Mouse (Mus musculus): ENCODE data around the gene Lpin1. TPM values are rescaled to one million over a fixed set of nuclear protein-coding genes. Genes with fewer than 3 reads are reported as not detected.

Gene Lpin1
- total RNA-seq, 2 experiments from 2014 or later = 21.6 to 23.4 TPM

DNA sequence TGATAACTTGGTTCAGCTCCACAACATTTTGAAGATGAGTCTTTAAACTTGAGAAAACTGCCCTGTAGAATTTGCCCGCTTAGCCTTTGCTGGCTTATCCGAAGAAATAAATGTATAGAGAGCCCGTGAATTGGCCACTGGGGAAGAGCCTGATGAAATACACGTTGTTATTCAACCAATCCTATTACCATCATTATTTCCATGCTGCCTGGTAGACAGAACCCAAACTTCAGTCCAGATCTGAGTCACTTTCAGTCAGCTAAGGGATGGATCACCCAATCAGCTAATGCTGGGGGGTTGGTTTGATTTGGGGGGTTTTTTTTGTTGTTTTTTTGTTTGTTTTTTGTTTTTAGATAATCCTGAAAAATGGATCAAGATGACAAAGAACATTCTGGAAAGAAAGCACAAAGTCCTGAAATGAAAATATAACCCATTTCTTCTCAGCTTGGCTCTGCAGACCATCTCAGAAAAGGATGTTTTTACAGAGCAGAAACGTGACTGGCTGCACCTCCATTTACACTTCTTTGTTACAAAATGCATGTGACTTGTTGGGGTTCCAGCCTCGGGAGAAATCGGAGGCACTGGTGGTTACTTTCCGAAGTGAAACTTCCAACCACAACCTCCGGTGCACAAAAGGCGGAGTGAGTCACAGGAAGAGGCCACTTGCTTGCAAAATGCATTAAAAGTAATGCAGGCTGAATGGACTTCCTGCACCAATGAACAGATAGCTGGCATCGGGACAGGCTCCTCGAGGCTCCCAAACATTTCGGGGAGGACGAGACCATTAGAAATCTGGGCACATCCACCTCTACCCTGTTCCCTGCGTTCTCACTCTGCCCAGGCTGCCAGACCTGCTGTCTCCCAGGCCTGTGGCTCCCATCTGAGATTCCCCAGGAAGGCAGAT, 78.6 kb downstream of the Lpin1 start:
- no peak for DNase-seq (ENCODE audit: low spot score in 2 of 2)

DNA sequence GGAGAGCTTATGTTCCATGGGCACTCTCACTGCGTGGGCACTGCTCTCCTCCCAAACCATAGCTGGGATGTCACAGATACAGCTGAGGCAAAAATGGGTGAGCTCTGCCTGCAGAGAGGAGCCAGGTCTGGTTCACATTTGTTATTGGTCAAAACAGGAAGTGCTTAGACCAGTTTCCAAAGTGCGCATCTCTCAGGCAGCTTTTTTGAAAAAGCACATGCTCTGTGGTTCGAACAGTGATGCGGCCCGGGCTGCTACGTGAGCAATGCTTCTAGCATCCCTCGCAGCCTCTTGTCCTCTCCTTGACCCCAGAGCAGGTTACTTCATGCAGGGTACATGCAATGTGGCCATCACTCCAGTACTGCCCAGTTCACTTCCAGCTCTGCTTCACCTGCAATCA, 82.1 kb downstream of the Lpin1 start:
- no peak for DNase-seq (ENCODE audit: low spot score in 2 of 2)

DNA sequence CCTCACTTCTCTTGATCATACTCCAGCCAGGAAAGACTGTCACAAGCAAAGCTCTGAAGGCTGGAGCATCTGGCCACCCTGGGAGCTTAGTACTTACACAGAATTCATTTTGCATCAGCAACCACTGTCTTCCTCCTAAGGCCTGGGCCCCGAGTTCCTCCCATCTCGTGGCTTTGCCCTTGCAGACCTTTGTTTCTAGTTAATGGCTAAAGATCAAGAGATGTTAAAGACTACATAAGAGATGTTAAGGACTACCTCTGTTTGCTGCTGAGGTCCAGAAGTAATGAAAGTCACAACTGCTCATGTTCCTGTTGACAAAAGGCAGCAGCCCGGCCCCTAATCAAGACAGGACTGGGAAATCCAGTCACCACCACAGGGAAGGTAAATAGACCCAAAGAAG, 82.8 kb downstream of the Lpin1 start:
- DNase-seq (ENCODE audit: low spot score in 2 of 2) = no peak

DNA sequence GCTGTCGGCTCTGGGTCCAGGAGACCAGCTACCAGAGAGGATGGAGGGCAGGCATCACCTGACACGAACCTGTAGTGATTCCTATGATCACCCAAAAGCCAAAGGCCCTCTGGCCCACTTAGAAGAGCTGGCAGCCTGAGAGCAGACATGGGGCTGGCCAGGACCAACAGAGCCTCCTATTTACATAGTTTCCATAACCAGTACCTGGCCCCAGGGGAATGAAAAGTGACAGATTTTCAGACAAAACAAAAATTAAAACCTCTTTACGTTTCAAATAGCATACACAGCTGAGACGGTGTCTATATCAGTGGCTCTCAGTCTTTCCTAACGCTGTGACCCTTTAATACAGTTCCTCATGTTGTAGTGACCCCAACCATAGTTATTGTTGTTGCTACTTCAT, 83.9 kb downstream of the Lpin1 start:
- DNase-seq (ENCODE audit: low spot score in 2 of 2) = no peak

DNA sequence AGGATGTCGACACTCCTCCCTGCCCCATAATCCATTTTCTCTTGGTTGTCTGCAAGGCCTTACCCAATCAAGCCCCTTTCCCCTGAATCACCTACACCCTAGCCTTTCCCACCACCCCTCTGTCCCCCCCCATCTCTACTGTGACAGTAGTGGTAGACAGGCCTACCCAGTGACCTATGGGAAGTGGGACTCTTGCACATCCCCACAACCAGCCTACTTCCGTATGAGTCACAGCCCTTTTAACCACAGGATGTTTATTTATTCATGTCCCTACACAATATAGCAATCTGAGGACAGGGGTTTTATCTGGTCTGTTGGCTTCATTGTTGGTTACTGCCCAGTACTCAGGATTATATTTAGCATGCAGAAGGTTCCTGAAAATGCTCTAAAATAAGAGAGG, 84.6 kb downstream of the Lpin1 start:
- no peak for DNase-seq (ENCODE audit: low spot score in 2 of 2)

DNA sequence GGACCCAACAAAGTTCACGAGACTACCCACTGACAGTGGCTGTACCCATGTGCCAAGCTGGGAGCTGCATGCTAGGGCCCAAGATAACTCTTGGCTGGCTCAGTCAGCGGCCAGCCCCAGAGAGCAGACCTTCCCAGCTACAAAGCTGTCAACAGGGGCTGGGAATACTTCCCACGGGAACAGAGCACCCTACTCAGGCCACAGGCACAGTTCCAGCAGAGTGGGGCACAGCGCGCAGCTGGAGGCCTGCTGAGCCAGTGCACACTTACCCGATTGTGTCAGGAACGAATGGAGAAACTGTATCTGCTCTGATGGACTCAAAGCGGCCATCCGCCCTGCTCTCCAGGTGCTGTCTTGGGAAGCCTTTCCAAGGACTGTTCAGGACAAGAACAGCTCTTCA, 95.6 kb downstream of the Lpin1 start:
- no peak for DNase-seq (ENCODE audit: low spot score in 2 of 2)

DNA sequence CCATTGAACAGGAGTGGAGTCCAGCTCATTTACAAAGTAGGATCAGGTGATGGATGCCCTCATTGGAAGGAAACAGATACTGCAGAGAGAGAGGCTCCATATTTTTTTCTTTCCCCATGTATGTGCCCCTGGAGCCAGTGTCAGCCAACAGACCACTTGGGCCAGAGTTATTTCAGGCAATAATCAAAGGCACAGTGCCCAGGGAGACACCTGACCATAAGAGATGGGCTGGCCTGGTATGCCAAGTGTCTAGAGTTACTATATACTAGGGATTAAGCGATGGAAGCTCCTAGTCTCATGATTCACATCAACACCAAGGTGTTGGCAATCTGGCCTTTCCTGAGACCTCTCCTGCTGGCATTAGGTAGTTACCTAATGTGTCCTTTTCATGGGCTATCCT, 97.8 kb downstream of the Lpin1 start:
- DNase-seq (ENCODE audit: low spot score in 2 of 2) = no peak

DNA sequence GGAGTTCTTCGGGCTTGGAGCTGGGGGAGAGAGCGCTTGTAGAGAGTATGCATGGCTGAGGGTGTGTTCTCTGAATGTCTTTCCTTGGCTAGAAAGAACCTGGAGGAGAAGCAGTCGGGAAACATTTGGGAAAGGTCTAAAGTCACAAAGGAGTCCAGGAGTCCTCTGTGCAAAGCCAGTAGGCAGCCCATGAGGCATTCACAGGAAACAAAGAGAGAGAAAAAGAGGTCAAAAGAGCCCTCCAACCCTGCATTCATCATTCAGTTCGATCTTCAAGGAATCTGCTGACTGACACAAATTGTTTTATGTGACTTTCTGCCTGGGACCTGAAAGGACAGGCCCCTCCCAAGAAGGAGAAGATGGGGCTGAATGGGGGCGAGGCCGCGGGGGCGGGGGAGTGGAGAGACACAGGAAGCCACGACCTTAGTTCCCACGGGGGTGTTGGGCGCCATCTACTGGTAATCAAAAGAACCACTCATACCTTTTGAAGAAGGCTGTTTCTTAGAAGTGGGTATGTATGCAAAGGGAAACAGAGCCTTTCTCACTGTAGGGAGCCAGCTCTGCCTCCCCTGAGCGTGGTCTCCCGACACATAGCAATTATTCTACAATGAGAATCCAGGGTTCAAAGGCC, 101.5 kb downstream of the Lpin1 start:
- DNase-seq (ENCODE audit: low spot score in 2 of 2) = peak in 1 of 2 experiments; percentile 33

DNA sequence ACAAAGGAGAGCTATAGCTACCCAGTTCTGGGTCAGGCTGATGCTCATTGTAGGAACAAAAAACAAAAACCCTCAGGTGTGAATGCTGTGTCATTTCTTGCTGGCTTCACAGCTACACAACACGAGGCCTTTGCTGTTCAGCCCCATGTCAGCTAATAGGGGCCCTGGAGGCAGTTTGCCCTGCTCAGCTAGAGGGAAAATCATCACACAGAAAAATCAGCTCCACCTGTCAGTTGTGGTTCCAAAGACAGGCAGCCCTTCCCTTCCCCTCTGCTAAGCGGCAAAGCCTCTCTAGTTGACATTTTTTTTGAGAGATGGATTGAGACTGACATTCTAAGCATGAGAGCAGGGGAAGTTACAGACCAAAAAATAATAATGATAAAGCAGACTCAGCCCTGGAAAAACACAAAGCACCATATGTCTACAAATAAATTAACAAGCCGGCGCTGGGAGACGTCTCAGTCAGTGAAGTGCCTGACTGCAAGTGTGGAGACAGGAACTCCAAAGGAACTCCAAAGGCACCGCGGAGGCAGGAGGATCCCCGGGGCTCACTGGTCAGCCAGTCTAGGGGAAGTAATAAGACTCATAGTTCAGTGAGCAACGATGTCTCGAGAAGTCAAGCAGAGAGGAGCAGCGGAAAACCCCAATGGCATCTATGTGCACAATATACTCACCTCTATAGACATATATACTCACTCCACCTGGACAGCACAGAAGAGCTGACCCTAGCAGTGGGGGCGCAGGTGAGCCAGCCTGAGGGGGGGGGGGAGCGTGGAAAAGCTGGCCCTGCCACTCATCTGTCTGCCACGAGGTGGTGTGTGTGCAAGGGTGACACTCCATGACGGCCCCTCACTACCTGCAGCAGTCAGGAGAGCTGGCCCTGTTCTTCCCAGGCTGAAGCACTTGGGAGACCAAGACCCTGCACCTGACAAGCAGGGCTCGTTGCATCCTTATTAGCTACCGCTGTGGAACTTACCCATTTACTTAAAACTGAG, 103.7 kb downstream of the Lpin1 start:
- DNase-seq (ENCODE audit: low spot score in 2 of 2) = no peak

DNA sequence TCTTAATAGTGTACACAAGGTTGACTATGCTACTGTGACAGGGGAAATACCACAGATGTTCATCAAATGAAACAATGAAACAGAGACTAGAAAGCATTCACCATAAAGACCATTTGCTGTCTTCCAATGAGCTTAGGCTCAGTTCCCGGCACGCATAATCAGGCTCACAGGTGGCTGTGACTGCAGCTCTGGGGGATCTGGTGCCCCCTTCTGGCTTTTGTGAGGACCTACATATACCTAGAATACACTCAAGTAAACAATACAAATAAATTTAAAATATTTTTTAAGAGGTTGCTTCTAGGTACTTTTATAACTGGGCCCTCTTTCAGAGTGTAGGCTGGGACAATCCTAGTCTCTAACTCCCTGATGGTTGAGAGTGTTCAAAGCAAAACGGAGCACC, 106.5 kb downstream of the Lpin1 start:
- DNase-seq (ENCODE audit: low spot score in 2 of 2) = no peak

DNA sequence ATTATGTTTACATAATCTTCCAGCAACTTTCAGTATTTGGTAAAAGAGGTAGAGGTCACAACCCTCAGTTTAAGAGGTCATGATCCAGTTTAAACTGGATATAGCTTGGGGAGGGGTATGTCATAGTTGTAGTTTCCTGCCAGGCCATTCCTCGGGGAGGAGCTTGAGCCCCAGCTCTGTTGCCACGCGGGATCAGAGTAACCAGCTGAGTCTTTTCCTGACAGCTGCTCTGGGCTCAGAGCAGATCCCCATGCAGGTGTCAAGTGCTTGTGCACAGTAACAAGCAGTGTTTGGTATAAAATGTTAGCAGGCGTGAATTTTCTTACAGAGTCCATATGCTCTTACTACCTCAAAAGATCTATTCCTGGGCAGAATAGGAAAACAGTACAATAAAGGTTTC, 112.8 kb downstream of the Lpin1 start:
- DNase-seq (ENCODE audit: low spot score in 2 of 2) = no peak

DNA sequence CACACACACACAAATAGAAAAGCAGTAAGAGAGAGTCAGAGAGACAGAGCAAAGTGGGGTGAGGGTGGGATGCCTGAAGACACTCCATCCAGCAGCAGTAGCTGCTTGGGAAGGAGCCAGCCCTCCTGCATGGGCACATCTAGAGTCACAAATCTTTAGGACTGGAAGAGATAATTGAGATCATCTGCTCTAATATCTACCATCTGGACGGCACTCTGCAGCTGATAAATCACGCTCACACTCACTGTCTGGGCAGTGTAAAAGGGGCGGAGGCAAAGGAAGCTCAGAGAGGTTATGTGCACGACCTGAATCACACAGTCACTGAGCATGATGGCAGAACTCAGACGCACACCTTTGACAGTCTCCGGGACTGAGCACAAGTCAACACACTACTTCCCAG, 118.1 kb downstream of the Lpin1 start:
- no peak for DNase-seq (ENCODE audit: low spot score in 2 of 2)

DNA sequence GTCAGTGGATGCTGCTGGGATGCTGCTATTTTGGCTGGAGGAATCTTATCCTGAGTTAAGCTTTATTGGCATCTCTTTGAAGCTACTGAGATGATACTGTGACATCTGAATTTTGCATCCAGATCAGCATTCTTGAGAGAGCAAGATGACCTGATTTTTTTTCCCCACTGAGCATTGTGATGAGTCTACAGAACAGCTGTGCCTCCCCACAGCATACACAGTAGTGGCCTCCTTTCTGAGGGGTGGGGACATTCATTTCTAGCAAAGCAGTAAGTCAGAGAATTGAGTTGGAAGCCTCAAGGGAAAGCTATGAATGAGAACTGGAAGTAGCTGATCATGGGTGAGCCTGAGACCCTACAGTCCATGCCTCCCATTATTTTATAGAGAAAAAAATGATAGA, 121.9 kb downstream of the Lpin1 start:
- no peak for DNase-seq (ENCODE audit: low spot score in 2 of 2)

DNA sequence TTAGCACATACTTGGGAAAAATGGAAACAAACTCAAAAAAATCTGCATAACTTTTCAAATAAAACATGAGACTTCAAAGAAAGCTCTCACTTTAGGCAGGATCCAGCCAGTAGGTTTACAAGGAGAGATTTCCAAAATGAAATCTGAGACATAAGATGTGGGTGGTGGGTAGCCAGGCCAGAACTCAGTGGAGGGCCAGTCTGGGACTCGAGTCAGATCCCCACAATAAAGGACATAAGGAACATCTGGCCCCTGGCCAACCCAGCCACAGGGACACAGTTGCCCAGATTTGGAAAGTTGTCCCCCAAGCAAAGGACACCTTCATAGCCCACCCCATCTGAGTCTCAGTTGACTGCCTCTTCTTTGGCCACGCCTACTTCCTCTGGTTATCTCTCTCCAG, 123.3 kb downstream of the Lpin1 start:
- DNase-seq (ENCODE audit: low spot score in 2 of 2) = no peak

Other genes with a start within 250 kb of the Lpin1 start
- under 1 TPM in 1 of 2 experiments, not detected in 1; 0.34 TPM for gene Ntsr2, start 42.4 kb upstream of the Lpin1 start, total RNA-seq (2021)
- gene Greb1, start 189.9 kb upstream of the Lpin1 start, total RNA-seq (2021) = 10 to 100 TPM; 62.1 to 69.5 TPM
- 10 to 100 TPM; 37.2 to 41.4 TPM for gene E2f6, start 200.0 kb upstream of the Lpin1 start, total RNA-seq (2021)